Mouse (Mus musculus): ENCODE data around the gene Nemf.
"Not testable (repeated sequence)": the region's sequence is repeated elsewhere in the genome, so short reads cannot be mapped to it uniquely, and the experiment has no call there.

The Nemf gene

DNA sequence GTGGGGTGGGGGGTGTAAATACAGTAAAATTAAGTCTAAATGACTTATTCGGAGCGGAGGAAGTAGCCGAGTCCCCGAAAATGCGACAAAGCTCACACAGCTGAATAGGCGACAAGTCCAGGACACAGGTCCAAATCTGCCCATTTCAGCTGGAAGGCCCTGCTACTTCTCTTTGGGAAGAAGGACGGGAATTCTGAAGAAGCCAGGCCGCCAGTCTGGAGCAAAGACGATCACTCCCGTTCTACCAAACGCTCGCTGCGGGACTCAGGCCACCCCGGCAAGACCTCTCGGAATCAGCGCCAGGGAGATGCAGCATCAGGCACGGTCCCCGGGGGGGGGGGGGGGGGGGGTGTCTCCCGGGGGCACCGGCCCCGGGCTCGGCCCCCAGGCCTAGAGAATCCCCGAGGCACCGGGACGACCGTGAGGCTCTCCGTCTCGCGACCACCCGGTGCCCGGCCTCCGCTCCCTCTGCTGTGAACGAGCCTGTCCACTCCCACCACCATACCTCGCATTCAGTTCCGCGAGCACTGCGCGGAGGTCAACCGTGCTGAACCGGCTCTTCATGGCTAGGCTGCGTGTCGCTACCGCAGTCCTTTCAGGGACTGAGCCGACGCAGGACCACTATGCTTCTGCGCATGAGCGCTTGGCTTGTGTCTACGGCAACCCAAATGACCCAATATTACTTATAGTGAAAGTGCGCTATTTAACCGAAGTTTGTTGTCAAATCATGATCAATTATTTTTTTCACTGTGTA is at the start of gene Nemf:
Gene Nemf, minus strand, starts transcription at position 620 of the 754 bp plus-strand sequence.
- in situ Hi-C loops (cut with MboI; ENCODE audit: low pct_unique_long_range_greater_than_20kb in 1 of 2, low sequenced_read_pairs in 2 of 2, unreplicated experiment in 1 of 2), result loop anchor here (10.0 to 25.0 kb wide), 2 partner anchors 142 to 331 kb away; partner anchors contain the start of gene Sos2 (in 1 of the 2)

DNA sequence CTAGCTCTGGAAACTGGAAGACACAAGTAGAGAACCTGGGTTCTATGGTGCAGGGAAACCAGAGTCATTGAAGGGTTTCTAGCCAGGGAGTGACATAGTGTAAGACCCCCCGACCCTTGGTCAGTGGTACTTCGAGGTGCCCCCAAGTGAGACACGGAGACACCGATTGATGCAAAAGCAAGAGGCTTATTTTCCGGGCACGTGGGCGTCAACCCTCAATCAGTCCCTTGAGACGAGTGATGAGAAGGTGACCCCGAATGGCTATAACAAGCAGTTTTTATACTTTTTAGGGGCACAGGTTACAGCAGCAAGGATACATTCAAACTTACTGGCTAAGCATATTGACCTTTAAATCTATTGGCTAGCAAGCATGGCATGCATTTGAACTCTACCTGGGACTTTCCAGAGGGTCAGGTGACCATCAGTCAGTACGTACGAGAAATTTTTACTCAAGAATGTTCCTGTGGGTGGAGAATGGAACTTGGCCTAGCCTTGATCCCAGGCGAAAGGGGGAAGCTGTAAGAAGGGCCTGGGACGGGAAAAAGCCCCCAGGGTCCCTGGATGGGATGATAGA is 45.7 kb upstream of the Nemf start:
- in situ Hi-C loops (cut with MboI; ENCODE audit: low pct_unique_long_range_greater_than_20kb in 1 of 2, low sequenced_read_pairs in 2 of 2, unreplicated experiment in 1 of 2), result no loop called here

GRCm38 (mm10) chr12:69402100-69402499 is 45.1 kb upstream of the Nemf start:
- in situ Hi-C loops (cut with MboI; ENCODE audit: low pct_unique_long_range_greater_than_20kb in 1 of 2, low sequenced_read_pairs in 2 of 2, unreplicated experiment in 1 of 2), result no loop called here

GRCm38 (mm10) chr12:69400871-69401286 is 43.9 kb upstream of the Nemf start:
- in situ Hi-C loops (cut with MboI; ENCODE audit: low pct_unique_long_range_greater_than_20kb in 1 of 2, low sequenced_read_pairs in 2 of 2, unreplicated experiment in 1 of 2), result no loop called here

- in situ Hi-C loops (cut with MboI; ENCODE audit: low pct_unique_long_range_greater_than_20kb in 1 of 2, low sequenced_read_pairs in 2 of 2, unreplicated experiment in 1 of 2), result no loop called here
Measured at GRCm38 (mm10) chr12:69400367-69400766, 43.4 kb upstream of the Nemf start.

DNA sequence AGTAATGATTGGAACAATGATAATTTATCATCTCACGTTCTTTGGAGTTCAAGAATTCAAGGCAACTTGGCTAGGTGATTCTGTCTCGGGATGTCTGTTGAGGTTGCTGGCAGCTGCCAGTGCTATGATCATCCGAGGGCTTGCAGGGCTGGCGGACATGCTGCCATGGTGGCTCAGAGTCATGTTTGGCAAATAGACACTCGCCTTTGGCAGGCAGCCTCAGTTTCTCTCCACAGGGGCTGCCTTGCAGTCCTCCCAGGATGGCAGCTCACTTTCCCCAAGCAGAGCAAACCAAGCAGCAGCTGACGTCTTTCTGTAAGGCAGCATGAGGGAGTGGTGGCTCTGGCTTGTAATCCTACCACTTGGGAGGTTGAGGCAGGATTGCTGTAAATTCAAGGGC is 37.5 kb upstream of the Nemf start:
- in situ Hi-C loops (cut with MboI; ENCODE audit: low pct_unique_long_range_greater_than_20kb in 1 of 2, low sequenced_read_pairs in 2 of 2, unreplicated experiment in 1 of 2), result no loop called here

- in situ Hi-C loops (cut with MboI; ENCODE audit: low pct_unique_long_range_greater_than_20kb in 1 of 2, low sequenced_read_pairs in 2 of 2, unreplicated experiment in 1 of 2), result no loop called here
Measured at GRCm38 (mm10) chr12:69393076-69393475, 36.1 kb upstream of the Nemf start.

- in situ Hi-C loops (cut with MboI; ENCODE audit: low pct_unique_long_range_greater_than_20kb in 1 of 2, low sequenced_read_pairs in 2 of 2, unreplicated experiment in 1 of 2), result no loop called here
Measured at GRCm38 (mm10) chr12:69390000-69390698, 33.2 kb upstream of the Nemf start.

DNA sequence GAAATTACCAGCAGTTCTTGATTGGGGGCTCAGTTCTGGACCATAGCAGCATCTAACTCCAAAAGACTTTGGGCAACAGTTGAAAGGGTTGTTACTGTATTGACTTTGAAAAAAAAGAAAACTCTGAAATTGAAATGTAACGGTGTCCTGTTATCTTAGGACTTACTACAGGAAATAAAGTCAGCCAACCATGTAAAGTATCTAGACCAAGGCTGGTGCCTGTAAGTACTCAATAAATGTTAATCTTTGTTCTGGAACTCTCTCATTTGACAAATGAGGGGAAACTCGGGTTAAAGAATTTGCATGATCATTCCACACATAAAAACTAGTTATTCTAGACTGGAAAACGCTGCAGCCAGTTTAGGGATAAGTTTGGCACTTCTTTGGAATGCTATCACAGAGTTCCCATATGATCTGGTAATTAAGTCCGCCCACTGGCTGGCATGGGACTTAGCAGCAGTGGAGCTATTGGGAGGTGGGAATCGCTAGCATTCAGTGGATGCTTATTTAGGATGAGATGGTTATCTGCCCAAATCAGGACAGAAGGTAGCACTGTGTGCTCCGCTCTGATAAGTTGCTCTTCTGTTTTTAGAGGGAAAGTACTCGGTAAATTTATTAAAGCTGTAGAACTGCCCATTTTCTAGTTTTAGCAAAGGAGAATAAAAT is 32.4 kb upstream of the Nemf start:
- in situ Hi-C loops (cut with MboI; ENCODE audit: low pct_unique_long_range_greater_than_20kb in 1 of 2, low sequenced_read_pairs in 2 of 2, unreplicated experiment in 1 of 2), result no loop called here

- in situ Hi-C loops (cut with MboI; ENCODE audit: low pct_unique_long_range_greater_than_20kb in 1 of 2, low sequenced_read_pairs in 2 of 2, unreplicated experiment in 1 of 2), result no loop called here
Measured at GRCm38 (mm10) chr12:69388321-69388869, 31.4 kb upstream of the Nemf start.

- in situ Hi-C loops (cut with MboI; ENCODE audit: low pct_unique_long_range_greater_than_20kb in 1 of 2, low sequenced_read_pairs in 2 of 2, unreplicated experiment in 1 of 2), result not testable (repeated sequence)
Measured at GRCm38 (mm10) chr12:69386281-69386732, 29.3 kb upstream of the Nemf start.

GRCm38 (mm10) chr12:69385542-69386280 is 28.7 kb upstream of the Nemf start:
- in situ Hi-C loops (cut with MboI; ENCODE audit: low pct_unique_long_range_greater_than_20kb in 1 of 2, low sequenced_read_pairs in 2 of 2, unreplicated experiment in 1 of 2), result no loop called here

- in situ Hi-C loops (cut with MboI; ENCODE audit: low pct_unique_long_range_greater_than_20kb in 1 of 2, low sequenced_read_pairs in 2 of 2, unreplicated experiment in 1 of 2), result no loop called here
Measured at GRCm38 (mm10) chr12:69384606-69385005, 27.6 kb upstream of the Nemf start.

- in situ Hi-C loops (cut with MboI; ENCODE audit: low pct_unique_long_range_greater_than_20kb in 1 of 2, low sequenced_read_pairs in 2 of 2, unreplicated experiment in 1 of 2), result no loop called here
Measured at GRCm38 (mm10) chr12:69382880-69383279, 25.9 kb upstream of the Nemf start.

DNA sequence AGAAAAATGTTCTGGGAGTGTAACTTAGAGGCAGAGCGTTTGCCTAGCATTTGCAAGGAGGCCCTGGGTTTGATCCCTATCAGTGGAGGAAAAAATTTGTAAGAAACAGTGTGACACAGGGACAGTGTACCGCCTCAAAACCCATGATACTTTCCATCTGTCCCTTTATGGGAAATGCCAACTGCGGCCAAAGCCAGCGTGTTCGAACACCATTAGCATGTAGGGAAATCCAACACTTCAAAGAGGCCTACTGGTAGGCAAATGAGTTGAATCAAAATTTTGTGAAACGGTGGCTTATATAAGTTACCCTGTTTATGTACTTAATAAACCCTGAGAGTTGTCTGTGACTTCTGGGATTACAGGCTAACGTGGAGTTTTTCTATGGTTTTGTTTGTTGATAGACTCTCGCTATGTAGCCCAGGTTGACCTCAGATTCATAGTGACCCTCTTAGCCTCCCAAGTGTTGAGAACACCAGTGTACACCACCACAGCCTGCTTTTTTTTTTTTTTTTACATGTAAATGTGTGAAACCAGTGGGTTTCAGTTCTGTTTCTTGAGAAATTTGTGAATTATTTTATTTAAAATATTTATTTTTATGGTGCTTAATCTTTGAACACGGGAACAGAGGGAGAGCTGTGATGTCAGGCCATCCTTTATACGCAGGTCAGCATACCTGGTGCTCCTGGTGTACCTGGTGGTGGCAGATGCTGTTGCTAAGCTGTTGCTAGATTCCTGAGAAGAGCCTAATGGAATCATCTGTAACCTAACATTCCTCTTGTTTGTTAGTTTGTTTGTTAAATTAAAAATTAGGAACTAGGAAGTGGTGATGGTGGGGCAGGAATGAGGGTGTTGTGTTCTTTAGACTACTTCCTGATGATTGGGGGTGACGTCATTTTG is 21.8 kb upstream of the Nemf start:
- in situ Hi-C loops (cut with MboI; ENCODE audit: low pct_unique_long_range_greater_than_20kb in 1 of 2, low sequenced_read_pairs in 2 of 2, unreplicated experiment in 1 of 2), result loop anchor here in 1 of 2 experiments (10.0 kb wide), 1 partner anchor 196 kb away; no protein-coding TSS in a partner anchor

DNA sequence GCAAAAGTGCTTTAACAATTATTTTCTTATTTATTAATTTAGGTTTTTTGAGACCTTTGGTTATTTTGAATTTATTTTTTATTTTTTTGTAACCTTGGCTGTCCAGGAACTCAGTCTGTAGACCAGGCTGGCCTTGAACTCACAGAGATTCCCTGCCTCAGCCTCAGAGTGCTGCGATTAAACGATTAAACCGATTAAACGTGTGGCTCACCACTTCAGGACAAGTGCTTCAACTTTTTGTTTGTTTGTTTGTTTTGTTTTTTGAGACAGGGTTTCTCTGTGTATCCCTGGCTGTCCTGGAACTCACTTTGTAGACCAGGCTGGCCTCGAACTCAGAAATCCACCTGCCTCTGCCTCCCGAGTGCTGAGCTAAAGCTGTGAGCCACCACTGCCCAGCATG is 20.7 kb upstream of the Nemf start:
- in situ Hi-C loops (cut with MboI; ENCODE audit: low pct_unique_long_range_greater_than_20kb in 1 of 2, low sequenced_read_pairs in 2 of 2, unreplicated experiment in 1 of 2), result loop anchor here in 1 of 2 experiments (10.0 kb wide), 1 partner anchor 197 kb away; no protein-coding TSS in a partner anchor

DNA sequence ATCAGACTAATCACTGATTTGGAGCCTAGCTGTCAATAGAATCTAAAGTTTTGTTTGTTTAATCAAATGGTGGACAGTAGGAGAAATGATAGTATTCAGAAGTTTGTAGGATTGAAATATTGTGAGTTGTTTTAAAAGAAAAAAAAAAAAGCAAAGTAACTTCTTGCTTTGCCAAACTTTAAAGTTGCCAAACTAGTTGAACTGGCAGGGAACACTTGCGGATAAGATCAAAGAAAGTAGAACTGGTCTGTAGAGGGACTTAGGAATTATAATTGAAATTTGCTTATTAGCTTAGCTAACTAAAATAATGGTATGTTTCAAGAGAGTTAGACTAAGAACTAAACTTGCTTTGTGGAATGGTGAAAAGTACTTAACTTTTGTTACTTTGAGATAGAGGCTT is 20.2 kb upstream of the Nemf start:
- in situ Hi-C loops (cut with MboI; ENCODE audit: low pct_unique_long_range_greater_than_20kb in 1 of 2, low sequenced_read_pairs in 2 of 2, unreplicated experiment in 1 of 2), result loop anchor here in 1 of 2 experiments (10.0 kb wide), 1 partner anchor 198 kb away; no protein-coding TSS in a partner anchor
